Mouse (Mus musculus) hematopoietic stem cell, adult 5-6 weeks (primary cell): ENCODE measurements at regions not wholly inside any gene's neighbourhood (a gene's known extent, or its start where the extent isn't known, plus 50 kb on each side); places are given as distances from the start of the nearest gene placed in this dataset.

Source experiments
- ATAC-seq, 2 experiments: fragments of 125-278 bp in 1 of 2; replicated peaks in 1 of 2; 2 replicates each; pipeline ENCODE4 v1.8.0; 2016 to 2017; ENCODE audit warnings: inconsistent platforms in 2 of 2, mild to moderate bottlenecking in 2 of 2, moderate number of reproducible peaks in 2 of 2, low read depth in 1 of 2, moderate TSS enrichment in 1 of 2; ENCODE audit not compliant: low FRiP score in 2 of 2, poor library complexity in 2 of 2, severe bottlenecking in 2 of 2, insufficient read depth in 1 of 2, low TSS enrichment in 1 of 2

DNA sequence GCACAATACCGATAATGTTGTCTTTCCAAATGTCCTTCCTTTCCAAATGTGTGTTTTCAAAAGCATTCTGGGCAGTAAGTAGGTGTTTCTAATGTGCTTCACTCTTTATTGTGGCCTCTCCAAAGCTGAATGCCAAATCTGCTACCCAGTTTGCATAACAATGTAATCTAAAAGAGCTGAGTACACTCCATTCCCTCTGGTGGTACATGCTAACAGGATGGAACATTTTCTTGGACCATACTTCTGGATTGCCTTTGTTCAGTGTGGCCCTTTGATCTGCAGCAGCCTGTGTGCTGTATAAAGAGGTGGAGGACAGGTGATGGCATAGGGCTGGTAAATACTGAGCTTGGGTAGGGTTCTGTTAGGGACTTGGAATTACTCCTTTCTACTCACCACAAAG is 520.3 kb upstream of the Vstm2b start:
- ATAC-seq: no peak

DNA sequence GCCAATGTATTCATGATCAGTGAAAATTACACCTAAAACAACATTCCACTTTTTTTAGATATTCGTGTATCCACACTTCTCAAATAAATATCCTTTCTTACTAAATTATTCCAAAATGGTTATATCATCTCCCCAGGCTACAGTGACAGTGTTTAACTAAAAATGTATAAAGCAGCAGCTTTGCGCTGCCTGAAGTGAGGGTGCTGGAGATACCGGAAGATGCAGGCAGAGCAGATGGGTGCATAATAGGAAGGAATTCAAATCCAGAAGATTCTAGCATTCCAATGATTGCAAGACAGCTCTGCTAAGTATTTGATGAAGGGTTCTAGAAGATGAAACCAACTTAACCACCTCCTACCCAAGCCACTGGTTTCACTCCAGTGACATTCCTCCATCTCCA is 516.9 kb upstream of the Vstm2b start:
- ATAC-seq: no peak

DNA sequence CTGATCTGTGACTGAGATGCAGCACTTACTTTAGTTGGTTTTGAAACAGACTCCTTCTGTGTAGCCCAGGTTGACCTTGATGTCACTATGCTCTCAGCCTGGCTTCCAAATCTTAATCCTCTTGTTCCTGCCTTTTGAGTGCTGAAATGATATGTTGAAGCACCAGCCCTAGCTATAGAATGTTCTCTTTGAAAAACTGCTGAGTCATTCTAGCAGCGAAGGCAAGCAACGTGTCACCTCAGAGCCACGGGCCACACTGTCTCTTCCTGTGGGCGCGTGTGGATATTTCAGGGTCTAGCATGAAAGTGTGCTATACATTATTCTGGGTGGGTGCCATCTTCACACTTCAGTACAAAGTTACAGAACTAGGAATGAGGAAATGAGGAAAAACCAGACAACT is 510.0 kb upstream of the Vstm2b start:
- ATAC-seq: no peak

- ATAC-seq: no peak
Observed at GRCm38 (mm10) chr7:40389795-40390194, 508.3 kb upstream of the Vstm2b start.

DNA sequence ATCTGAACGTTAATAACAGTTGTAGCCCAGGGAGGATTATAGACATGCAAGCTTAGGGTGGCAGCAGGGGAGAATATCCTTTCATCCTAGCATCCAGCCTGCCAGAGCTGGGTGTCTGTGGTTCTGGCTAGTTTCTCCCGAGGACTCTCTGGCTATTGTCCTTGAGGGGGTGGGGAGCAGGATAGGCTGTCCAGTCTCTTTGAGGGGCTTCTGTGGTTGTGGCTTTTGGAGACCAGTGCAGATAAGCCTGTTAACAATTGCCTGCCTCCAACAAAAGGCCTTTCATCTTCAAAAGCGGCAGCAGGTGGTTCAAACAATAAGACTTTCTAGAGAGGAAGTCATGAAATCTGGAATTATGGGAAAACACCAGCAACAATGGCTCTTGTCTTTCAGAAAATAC is 507.2 kb upstream of the Vstm2b start:
- ATAC-seq: no peak

DNA sequence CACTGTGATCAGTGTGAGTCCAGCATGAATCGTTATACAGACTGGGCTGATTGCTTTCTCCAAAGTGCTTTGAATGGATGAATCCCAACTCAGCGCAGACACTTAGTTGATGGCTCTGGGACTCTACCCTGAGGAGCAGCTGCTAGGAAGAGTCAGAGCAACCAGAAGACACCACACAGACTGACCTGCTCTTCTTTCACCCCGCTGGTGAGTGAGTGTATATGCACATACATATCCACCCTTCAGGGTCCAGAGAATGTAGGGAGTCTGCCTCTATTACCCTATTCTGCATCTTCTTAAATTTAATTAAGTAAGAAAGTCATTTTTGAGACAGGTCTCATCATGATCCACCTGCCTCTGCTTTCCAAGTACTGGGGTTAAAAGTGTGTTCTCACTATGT is 506.5 kb upstream of the Vstm2b start:
- no peak for ATAC-seq

GRCm38 (mm10) chr7:40392207-40392606 is 505.9 kb upstream of the Vstm2b start:
- ATAC-seq: no peak

DNA sequence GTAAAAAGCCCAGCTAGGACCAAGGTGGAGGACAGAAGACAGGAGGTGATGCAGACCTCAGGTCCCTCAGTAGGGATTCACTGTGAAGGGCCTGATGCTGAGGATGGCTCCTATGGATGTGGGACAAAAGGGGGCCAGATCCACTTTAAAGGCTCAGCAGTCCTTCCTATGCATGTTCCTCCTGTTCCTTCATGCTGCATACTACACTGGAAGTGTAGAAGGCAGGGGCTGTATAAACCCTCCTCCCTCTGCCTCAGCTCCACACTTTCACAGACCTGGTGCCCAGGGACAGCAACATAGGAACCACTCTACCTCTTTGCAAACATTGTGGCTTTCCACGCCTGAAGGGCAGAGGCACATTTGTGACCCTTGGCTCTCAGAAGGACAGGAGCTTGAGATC is 505.4 kb upstream of the Vstm2b start:
- ATAC-seq: no peak

DNA sequence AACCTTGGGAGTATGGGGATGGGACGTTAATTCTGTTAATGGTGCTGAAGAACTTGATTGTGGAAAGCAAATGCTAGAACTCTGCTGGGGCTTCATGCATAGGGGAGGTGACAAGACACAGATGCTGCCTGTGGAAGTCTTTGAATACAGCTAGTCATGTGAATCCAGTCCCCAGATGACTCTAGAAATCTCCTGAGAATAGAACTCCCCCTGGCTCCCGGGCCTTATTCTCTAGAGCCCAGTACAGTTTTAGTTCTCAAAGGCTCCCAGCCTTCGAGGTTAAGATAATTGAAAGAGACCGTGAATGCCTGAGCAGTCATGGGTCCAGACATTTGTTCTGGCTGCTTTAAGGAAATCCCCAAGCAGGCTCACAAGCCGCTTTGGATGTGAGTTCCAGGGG is 499.9 kb upstream of the Vstm2b start:
- no peak for ATAC-seq

DNA sequence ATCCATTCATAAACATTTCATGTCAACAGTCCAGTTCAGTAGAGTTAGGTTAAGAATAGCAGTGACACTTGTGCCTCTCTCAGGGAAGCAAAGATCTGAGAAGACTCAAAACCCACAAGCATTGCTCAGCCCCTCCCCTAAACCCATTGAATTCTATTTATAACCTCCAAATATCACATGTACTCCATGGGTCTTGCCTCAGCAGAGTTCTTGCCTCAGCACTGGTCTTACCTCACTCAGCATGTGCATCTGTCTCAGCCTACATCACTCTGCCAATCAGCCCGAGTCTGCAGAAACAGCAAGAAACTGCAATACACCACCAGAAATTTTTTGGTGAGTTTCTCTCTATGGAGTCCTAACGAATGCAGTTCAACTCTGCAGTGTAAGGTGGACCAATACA is 478.8 kb upstream of the Vstm2b start:
- no peak for ATAC-seq

DNA sequence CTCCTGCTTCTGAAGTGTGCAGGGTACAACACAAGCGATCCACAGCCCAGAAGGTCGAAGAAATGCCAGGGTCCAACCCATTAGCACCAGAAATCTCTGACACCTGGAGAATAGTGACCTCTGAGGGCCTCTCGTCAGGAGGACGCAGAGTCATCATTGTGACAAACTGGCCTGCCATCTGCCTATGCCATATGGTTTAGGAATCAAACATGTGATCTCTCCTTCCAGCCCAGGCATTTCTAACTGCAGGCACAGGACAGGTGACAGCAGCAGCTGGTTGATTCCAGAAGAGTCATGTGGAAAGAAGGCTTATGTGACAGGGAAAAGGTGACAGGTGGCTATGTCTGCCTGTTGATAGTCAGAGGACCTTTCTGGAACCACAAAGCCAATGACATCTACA is 476.0 kb upstream of the Vstm2b start:
- ATAC-seq: no peak

DNA sequence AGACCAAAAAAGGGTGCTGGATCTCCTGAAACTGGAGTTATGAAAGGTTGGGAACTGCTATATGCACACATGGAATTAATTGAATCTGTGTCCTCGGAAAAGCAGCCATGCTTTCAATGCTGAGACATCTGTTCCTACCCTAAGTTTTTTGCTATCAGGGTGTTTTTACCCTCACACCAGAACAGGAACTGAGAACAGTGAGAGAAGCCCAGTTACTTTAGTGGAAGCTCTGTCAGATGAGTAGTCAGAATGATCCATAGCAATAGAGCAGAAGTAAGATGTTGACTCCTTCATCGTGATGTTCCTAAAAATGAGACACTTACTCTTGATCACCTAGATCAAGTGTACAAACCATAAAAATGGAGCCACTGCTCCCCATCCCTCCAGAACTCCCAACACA is 468.7 kb upstream of the Vstm2b start:
- no peak for ATAC-seq

DNA sequence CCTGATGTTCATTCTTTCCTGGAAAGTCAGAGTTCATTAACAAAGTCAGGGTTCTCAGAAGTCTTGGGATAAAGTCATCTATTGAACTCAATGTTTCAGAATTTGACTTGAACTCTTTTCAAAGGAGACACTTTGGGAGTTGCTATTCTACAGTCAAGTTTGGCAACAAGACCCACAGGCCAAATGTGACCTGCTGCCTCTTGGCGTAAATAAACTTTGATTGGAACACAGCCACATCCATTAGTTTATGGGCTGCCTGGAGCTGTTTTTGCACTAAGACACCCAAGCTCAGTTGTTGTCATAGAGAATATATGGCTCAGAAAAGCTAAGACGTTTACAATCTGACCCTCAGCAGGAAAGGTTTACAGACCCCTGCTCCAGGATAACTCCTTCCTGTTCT is 464.2 kb upstream of the Vstm2b start:
- ATAC-seq: no peak

- ATAC-seq: no peak
Observed at GRCm38 (mm10) chr7:40441128-40441527, 457.0 kb upstream of the Vstm2b start.

GRCm38 (mm10) chr7:40441786-40442185 is 456.3 kb upstream of the Vstm2b start:
- ATAC-seq: no peak

DNA sequence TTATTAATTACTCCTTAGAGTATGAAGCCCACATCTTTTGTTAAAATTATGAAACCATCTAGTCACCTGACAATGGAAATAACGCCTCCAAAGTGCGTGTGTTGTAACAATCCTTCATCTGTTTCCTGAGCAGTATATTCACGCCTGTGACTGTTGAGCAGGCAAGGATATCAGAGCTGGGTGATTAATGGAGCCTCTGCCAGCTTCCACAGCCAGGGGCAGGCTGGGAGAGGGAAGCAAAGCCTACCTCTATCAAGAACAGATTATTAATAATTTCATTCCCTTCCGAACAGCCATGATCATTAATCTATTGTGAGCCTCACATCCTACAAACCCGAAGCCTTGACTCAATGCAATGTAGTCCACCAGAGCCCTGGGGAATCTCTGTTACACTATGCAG is 431.7 kb upstream of the Vstm2b start:
- no peak for ATAC-seq

DNA sequence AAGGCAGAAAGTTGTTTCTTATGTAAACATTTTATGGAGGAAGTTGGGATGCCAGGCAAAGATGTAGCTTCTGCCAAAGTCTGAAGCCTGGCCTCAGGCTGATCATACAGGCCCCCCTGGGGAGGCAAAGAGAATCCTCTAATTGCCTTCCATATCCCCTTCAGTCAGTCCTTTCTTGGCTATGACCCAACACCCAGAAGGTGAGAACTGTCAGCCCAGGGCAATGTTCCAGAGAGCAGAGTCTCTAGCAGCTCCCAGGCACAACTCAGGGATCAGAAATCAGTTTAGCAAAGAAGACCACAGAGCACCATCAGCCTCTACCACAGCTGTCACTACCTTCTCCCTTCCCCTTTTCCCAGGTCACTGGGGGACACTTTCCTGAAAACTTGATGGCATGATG is 410.9 kb upstream of the Vstm2b start:
- no peak for ATAC-seq

GRCm38 (mm10) chr7:40522703-40523267 is 375.3 kb upstream of the Vstm2b start:
- ATAC-seq: no peak

- ATAC-seq: no peak
Observed at GRCm38 (mm10) chr7:40536601-40537000, 361.5 kb upstream of the Vstm2b start.

- no peak for ATAC-seq
Observed at GRCm38 (mm10) chr7:40537621-40538020, 360.5 kb upstream of the Vstm2b start.
